Mouse (Mus musculus) kidney, postnatal 10 days (tissue): Measurements from ENCODE around the gene Dab2ip.

Source experiments
- DNase-seq: peaks from one replicate; pipeline ENCODE4 v3.0.0; 2021; ENCODE audit warnings: mixed read lengths

Gene Dab2ip

GRCm38 (mm10) chr2:35624380-35625006 lies 66.4 kb downstream of the Dab2ip start:
- DNase-seq: no peak

- no peak for DNase-seq
These were observed 66.9 kb downstream of the Dab2ip start for GRCm38 (mm10) chr2:35625007-35625380.

GRCm38 (mm10) chr2:35625526-35625925 lies 67.5 kb downstream of the Dab2ip start:
- no peak for DNase-seq

- no peak for DNase-seq
These were observed 68.2 kb downstream of the Dab2ip start for GRCm38 (mm10) chr2:35626181-35626727.

GRCm38 (mm10) chr2:35627298-35627898 lies 69.3 kb downstream of the Dab2ip start:
- no peak for DNase-seq

- no peak for DNase-seq
These were observed 70.0 kb downstream of the Dab2ip start for GRCm38 (mm10) chr2:35628052-35628451.

GRCm38 (mm10) chr2:35628656-35629055 lies 70.6 kb downstream of the Dab2ip start:
- DNase-seq: no peak

GRCm38 (mm10) chr2:35629126-35629525 lies 71.1 kb downstream of the Dab2ip start:
- no peak for DNase-seq

- DNase-seq: no peak
These were observed 75.3 kb downstream of the Dab2ip start for GRCm38 (mm10) chr2:35633392-35633791.

GRCm38 (mm10) chr2:35634963-35635362 lies 76.9 kb downstream of the Dab2ip start:
- no peak for DNase-seq

- no peak for DNase-seq
These were observed 77.5 kb downstream of the Dab2ip start for GRCm38 (mm10) chr2:35635541-35635940.

GRCm38 (mm10) chr2:35637880-35638535 lies 79.9 kb downstream of the Dab2ip start:
- DNase-seq: no peak

GRCm38 (mm10) chr2:35639799-35640198 lies 81.7 kb downstream of the Dab2ip start:
- DNase-seq: no peak

GRCm38 (mm10) chr2:35640576-35640975 lies 82.5 kb downstream of the Dab2ip start:
- DNase-seq: peak; percentile 68

GRCm38 (mm10) chr2:35642224-35642623 lies 84.2 kb downstream of the Dab2ip start:
- DNase-seq: no peak

- no peak for DNase-seq
These were observed 88.5 kb downstream of the Dab2ip start for GRCm38 (mm10) chr2:35646553-35646952.

- peak; percentile 93 for DNase-seq
These were observed 91.6 kb downstream of the Dab2ip start for GRCm38 (mm10) chr2:35649708-35650107.

- DNase-seq: peak; percentile 76
These were observed 93.2 kb downstream of the Dab2ip start for GRCm38 (mm10) chr2:35651297-35651731.

- DNase-seq: no peak
These were observed 94.9 kb downstream of the Dab2ip start for GRCm38 (mm10) chr2:35652984-35653383.

GRCm38 (mm10) chr2:35654795-35655194 lies 96.7 kb downstream of the Dab2ip start:
- no peak for DNase-seq

GRCm38 (mm10) chr2:35655996-35656395 lies 97.9 kb downstream of the Dab2ip start:
- no peak for DNase-seq

GRCm38 (mm10) chr2:35658311-35658710 lies 100.2 kb downstream of the Dab2ip start:
- no peak for DNase-seq

- no peak for DNase-seq
These were observed 101.6 kb downstream of the Dab2ip start for GRCm38 (mm10) chr2:35659578-35660194.
